Mouse (Mus musculus): ENCODE data around the gene Far2.
"Not testable (repeated sequence)": the region's sequence is repeated elsewhere in the genome, so short reads cannot be mapped to it uniquely, and the experiment has no call there.

The Far2 gene

DNA sequence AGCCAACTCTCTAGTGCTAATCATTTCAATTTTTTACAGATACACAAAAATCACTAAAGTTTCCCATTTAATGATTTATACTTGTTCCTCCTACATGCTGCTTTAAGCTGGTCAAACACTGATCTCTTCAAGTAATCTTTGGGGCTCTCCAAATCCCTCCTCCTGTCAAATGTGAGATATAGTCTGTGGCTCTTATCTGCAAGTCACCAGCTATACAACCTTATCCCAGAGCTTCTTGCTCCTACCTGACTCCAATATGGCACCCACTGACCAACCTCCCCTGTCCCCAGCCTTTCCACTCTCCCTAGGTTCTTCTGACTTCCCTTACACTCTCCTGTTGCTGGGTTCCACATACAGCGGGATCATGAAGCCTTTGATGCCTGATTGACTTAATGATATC, 70.6 kb downstream of the Far2 start:
- no peak for DNase-seq

- no peak for DNase-seq
Measured at GRCm38 (mm10) chr6:148120703-148121102, 73.6 kb downstream of the Far2 start.

DNA sequence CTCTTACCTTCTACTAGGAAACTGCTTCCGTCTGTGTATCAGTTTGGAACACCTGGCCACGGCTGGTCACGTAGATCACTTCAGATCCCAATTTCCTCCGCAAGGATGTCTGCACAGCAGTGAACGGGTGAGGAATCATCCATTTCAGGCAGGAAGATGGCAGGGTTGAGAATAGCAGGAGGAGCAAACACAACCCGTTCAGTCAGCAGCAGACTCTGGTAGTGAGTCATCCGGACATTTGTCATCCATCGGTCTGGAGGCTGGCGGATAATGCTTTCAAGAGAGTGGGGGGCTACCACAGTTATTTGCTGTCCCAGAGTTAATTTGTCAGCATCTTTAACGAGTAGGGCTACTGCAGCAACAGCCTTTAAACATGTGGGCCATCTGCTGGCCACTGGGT, 79.8 kb downstream of the Far2 start:
- DNase-seq, result not testable (repeated sequence)

DNA sequence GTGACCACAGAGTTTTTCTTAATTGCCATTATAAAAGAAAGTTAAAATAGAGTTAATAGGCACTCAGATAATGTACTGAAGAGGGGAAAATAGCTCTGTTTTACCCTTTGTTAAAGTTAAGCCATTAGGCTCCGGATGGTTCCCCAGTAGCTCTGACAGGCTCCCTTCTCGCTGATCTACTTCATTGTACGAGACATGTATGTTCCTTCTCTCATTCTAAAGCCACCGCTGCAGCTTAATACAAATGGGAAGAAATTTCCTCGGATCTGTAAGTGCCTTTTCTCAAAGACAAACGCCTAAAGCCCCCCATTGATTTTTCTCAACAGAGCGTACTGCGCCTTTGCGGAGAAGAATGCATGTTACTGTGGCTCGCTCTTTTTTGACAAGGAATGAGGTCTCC, 85.3 kb downstream of the Far2 start:
- no peak for DNase-seq

- DNase-seq, result no peak
Measured at GRCm38 (mm10) chr6:148133536-148133935, 86.5 kb downstream of the Far2 start.

- peak; percentile 70 to 81 for DNase-seq
Measured at GRCm38 (mm10) chr6:148135769-148136382, 88.8 kb downstream of the Far2 start.

DNA sequence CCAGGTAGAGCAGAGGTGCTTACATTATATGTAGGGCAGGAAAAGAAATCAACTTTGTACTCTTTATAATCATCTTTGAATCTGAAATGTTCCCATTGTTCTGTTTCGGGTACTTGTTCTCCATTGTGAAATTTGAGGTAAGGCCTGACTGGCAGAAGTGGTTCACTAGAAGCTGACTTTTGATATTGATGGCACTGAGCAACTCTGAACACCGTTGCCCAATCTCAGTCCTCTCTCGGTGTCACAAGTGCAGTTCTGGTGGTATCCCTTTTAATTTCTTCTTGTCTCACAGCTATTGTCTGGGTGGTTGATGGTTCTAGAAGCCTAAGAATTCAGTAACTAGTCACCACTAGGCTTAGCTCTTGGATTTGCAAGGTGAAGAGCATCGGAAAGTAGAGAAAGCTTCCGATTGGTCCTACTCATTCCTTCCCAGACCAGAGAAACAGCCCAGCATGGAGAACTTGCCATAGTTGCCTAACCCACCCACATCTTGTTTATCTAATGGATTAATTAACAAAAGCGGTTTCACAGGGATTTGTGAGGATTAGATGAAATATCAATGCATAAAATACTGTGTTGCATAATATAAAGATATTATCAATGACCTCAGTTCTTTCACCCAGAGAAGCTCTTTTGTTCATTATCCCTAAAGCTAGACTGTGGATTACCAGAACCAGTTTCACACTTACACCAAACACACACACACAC, 92.4 kb downstream of the Far2 start:
- DNase-seq, result no peak

DNA sequence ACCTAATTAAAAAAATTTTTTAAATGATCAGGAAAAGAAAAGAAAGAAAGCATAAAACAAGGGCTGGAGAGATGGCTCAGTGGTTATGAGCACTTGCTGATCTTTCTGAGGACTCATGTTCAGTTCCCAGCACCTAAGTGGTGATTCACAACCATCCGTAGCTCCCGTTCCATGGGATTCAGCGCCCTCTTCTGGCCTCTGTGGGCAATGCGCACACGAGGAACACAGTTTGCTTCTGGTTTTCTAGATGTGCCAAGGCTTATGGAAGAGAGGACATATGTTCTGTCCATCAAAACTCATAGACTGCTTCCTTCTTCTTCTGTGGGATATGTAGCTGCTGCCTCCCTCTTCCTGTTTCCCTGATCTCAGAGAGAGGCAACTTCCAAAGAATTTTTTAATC, 94.8 kb downstream of the Far2 start:
- DNase-seq, result no peak

GRCm38 (mm10) chr6:148142421-148142820, 95.4 kb downstream of the Far2 start:
- no peak for DNase-seq

DNA sequence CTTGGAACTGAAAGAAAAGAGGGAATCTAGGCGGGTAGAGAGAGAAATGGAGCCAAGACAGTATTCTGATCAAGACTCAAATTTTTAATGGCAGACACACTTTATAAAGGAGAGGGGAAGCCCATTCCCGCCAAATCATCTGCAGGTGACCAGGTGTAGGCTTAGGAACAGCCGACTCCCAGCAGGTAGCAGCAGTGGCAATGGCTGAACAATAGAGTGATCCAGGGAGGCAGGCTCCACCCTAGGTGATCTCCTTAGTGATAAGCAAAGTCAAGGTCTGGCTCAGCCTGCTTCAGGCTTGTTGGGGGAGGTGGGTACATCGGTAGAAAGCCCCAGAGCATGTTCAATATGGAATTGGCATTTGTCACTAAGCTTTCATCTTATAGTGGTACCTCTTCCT, 105.2 kb downstream of the Far2 start:
- DNase-seq, result not testable (repeated sequence)

DNA sequence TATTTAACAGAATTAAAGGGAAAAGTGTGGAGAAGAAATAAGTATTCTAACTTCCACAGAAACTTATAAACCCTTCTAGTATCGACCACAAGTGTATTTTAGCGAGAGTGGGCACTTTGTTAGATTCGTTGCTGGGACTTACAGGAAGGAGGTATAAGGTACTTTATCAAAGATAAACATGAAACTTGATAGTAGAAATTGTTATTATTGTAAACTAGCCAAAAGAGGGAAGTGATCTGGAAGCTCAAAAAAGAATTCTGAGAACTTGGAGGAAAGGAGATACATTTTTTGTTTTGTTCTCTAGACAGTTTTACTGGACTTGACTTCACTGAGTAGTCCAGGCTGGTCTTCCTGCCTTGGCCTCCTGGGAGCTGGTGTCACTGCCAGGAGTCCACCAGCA, 125.8 kb downstream of the Far2 start:
- DNase-seq, result no peak

GRCm38 (mm10) chr6:148185694-148186093, 138.6 kb downstream of the Far2 start:
- peak in 1 of 2 experiments; percentile 11 for DNase-seq

DNA sequence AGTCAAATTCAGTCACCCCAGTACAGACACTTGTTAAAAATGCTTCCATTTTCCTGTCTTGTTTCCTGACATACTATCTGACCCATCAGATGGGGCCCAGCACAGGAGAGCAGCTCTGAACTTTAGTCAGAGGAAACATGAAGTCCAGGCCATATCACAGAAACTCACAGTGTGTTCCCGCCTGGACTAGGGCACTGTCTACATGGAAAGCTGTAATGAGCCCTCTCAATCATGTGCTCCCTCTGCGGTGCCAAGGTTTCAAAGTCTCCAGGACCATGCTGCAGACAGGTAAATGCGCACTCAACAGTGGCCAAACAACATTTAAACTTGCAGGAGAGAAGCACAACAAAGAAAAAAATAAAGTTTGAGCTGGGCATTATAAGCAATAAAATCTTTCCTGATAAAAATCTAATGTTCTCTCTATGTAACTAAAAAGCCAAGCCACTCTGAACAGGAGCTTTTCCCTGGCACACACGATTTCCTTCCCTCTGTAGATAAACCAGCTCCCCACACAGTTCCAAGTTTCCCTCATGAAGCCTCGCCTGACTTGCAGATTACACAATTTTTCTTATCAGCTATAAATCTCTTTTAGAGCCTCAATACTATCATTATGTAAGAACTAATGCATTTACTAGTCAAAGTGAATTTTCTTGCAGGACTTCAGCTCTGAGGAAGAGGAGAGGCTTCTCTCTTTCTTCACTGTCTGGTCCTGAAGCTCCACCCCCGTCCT, 147.1 kb downstream of the Far2 start:
- peak; percentile 66 to 77 for DNase-seq

DNA sequence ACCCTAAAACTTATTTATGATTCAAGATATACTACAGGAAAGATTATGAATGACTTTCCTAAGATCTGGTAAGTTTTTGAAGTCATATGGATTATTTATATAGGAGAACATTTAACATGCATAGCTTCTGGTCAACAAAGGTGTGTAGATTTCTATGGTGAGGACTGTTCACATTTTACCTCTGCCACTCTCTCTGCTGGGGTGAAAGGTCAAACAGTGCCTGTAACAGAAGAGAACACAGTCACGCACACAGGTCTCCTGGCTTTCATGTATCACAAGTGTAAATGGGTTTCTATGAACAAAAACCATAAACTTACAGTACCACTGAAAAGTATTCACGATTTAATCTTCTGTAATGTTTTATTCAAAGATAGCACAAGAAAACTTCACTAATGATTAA, 152.1 kb downstream of the Far2 start:
- DNase-seq, result no peak

GRCm38 (mm10) chr6:148199729-148200128, 152.7 kb downstream of the Far2 start:
- DNase-seq, result no peak

DNA sequence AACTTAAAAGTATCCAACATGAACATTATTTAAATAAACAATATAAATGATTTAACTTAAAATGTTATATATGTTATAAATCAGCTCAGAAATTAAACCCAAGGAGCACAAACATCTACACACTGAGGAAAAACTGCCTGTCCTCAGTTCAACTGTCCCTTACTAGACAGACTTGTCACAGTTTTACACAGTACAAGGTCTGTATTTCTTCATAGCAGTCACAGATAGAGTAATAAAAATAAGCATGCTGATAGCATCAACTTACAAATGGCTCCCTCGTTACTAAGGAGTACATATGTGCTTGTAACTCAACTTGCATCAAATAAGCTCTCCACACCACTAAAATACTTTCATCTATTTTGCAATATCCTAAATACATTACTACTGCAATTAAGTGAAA, 158.1 kb downstream of the Far2 start:
- DNase-seq, result no peak

GRCm38 (mm10) chr6:148207522-148207921, 160.5 kb downstream of the Far2 start:
- no peak for DNase-seq

DNA sequence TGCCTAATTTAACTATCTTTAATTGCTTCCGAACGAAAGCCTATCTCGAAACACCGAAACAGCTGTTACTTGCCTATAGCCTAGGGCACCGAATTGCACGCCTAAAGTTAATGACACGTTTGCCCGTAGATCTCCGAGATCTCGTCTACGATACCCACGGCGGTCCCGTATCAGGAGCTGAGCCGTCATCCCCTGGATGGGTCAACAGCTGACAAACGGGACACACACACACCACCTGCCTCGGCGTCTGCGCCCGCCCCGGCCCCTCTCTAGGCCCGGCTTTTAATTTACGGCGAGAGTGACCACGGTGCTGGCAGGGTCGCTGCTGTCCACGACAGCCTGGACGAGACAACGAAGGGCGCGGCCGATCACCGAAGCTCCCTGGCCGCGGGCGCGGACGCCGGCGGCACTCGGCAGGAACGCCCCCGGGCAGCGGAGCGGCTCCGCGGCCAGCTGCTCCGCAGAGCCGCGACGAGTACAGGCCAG, 164.4 kb downstream of the Far2 start:
- no peak for DNase-seq

DNA sequence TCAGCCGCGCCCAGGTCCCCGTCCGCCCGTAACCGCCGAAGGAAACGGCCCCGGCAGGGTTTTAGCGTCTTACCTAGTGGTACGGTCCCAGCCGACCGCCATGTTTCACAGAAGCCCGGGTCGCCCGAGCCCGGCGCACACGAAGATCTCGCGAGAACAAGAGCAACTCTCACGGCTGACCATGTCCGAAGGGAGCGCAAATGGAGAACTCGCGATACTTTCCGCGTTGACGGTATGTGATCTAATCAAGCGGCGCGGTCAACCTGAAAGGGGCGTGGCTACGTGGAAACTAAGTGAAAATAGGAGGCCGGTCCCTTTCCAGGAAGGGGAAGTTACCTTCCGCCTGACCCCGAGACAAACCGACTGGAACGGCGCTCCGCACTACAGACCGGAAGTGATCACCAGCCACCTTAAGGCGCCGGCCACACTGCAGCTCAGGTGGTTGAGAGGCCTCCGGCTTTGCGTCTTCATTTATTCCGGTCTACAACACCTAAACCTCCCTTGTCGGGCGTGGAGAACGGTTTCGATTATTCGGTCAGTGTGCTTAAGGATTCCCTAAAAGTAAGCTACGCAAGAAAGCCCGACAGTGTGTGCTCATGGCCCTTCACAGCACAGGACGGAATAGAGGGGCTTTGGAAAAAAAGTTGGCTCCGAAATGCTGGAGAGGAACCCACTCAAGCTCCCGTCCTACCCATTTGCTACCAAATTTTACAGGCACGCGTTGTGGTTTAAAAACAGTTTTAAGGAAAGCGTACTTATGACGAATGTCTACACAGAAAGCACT, 165.0 kb downstream of the Far2 start, which contains the start of gene Ergic2:
Gene Ergic2 (minus strand): TSS at position 478 of the 784 bp plus-strand sequence.
- peak; percentile 99 for DNase-seq

DNA sequence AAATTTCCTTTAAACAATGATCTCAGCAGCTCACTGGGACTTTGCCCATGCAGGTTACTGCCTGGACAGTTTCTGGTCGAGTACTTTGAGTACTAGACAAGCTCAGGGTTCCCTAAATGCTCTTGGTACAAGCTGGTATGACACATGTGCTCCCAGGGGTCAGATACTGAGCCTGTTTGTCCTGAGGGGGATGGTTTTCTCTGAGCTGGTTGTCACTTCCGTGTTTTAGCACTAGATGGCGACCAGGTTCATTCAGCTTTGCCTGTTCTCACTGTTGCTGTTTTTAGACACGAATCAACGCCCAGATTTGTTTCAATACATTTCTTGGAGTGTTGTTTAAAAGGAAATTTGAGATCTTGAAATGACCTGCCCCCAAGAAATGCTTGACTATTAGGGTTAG, 167.7 kb downstream of the Far2 start:
- peak; percentile 46 to 65 for DNase-seq

GRCm38 (mm10) chr6:148216752-148217151, 169.7 kb downstream of the Far2 start:
- no peak for DNase-seq

GRCm38 (mm10) chr6:148218235-148219076, 171.4 kb downstream of the Far2 start:
- no peak for DNase-seq
